Mouse (Mus musculus): Measurements from ENCODE around the gene Mex3b.

GRCm38 (mm10) chr7:82869231-82870147, 2.4 kb downstream of the Mex3b start:
- TF ChIP-seq CTCF (IDR thresholded peaks at IDR 0.05; ENCODE audit: low read depth, low read length) (no peak), POLR2A (IDR thresholded peaks at IDR 0.05; ENCODE audit: borderline replicate concordance, low read depth, low read length) (no peak)
